Mouse (Mus musculus) lung, postnatal 0 days (tissue): ENCODE results near the gene Efhc1. TPM values are rescaled to one million over a fixed set of nuclear protein-coding genes. Genes with fewer than 3 reads are reported as not detected.

Experiments
- ATAC-seq: fragments of 200-750 bp; cut with Nextera tagmentation; 2 replicates; pipeline ENCODE4 v1.8.0; 2017; ENCODE audit warnings: moderate library complexity
- DNase-seq: peaks from one replicate; pipeline ENCODE4 v3.0.0-alpha.2; 2016; ENCODE audit warnings: low spot score
- H3K27ac ChIP-seq: fragments of 300-500 bp; sonication (generic); 2 replicates; pipeline ENCODE4 v1.5.1; 2014; ENCODE audit warnings: antibody characterized with exemption, mild to moderate bottlenecking, low read length, mixed read lengths
- H3K27me3 ChIP-seq: fragments of 300-500 bp; sonication (generic); replicated peaks from 2 replicates; pipeline ENCODE4 v1.6.1; 2014; ENCODE audit warnings: low read length, mixed read lengths; ENCODE audit not compliant: insufficient read depth
- H3K36me3 ChIP-seq: fragments of 300-500 bp; sonication (generic); 2 replicates; pipeline ENCODE4 v1.6.1; 2014; ENCODE audit warnings: low read length, mixed read lengths; ENCODE audit not compliant: insufficient read depth
- H3K4me1 ChIP-seq: fragments of 300-500 bp; sonication (generic); 2 replicates; pipeline ENCODE4 v1.6.1; 2014; ENCODE audit warnings: antibody characterized with exemption, low read depth, low read length, mixed read lengths; ENCODE audit not compliant: insufficient read depth
- H3K4me2 ChIP-seq: fragments of 300-500 bp; sonication (generic); replicated peaks from 2 replicates; pipeline ENCODE4 v1.6.1; 2014; ENCODE audit warnings: low read depth, mild to moderate bottlenecking, low read length, moderate library complexity, mixed read lengths
- H3K4me3 ChIP-seq: fragments of 300-500 bp; sonication (generic); 2 replicates; pipeline ENCODE4 v1.5.1; 2014; ENCODE audit warnings: low read depth, low read length
- H3K9ac ChIP-seq: fragments of 300-500 bp; sonication (generic); replicated peaks from 2 replicates; pipeline ENCODE4 v1.6.1; 2014; ENCODE audit warnings: low read depth, mild to moderate bottlenecking
- H3K9me3 ChIP-seq: fragments of 300-500 bp; sonication (generic); 2 replicates; pipeline ENCODE4 v1.6.1; 2016; ENCODE audit warnings: low read length, mixed read lengths
- CTCF ChIP-seq: IDR thresholded peaks from 2 replicates; pipeline ENCODE4 v1.5.1; 2016; ENCODE audit warnings: antibody characterized with exemption, mild to moderate bottlenecking
- EP300 ChIP-seq: IDR thresholded peaks from 2 replicates; pipeline ENCODE4 v1.6.1; 2016; ENCODE audit warnings: antibody characterized with exemption, mild to moderate bottlenecking, control low read depth
- WGBS: fragments of 180-500 bp; shearing (Covaris S2); extraction: QIAGEN DNeasy Blood & Tissue Kit; methylation state at CpG from one replicate; pipeline ENCODE4 v1.1.7; 2014; 5-methylcytosine and 5-hydroxymethylcytosine counted together
- polyA plus RNA-seq: library from polyadenylated mRNA; unstranded; fragments of >200 nt; fragmentation: Nextera tagmentation; extraction: Ambion mirVana; gene quantifications from 2 replicates; pipeline ENCODE4 v1.2.1, GENCODE M21; 2015

The Efhc1 gene
- polyA plus RNA-seq, 1 experiment from 2014 or later, result 8.4 TPM

DNA sequence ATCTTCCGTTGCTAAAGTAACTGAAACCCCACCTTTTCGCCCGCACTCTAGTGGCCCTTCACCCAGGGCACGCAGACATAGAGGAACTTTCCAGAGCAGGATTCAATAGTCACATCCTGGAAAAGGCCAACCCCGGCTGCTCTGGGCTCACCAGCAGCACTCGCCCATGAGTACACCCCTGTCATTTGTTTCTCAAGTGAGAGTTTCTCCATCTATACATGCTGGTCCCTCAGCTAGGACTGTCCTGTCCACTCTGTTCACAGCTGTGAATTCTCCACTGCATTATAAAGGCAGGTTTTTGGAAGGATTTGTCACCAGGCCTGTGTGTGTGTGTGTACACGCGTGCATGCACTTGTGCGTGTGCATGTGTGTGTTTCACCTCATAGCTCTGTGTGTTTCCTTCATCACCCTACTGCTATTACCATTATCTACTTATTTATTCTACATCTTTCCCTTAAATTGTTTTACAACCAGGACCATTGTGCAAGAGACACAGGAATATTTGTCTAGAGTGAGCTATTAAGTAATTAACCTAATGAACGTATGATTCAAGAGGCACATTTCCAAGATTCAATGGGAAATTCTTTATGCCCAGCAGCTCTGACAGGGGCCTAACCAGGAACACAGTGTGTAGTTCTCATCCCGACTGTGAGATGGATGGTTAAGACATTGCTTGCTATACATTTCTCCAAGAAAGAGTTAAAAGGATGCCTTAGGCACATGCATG, 81.8 kb downstream of the Efhc1 start:
- Histone ChIP-seq H3K27me3 (no peaks in the 10 kb centered on the region), H3K4me2 (no peak overlapping the region), H3K36me3 (no peaks in the 10 kb centered on the region), H3K9ac (no peak overlapping the region), H3K4me1 (no peaks in the 10 kb centered on the region), H3K9me3 (no peaks in the 10 kb centered on the region), H3K4me3 (no peak overlapping the region), H3K27ac (no peak overlapping the region)
- DNase-seq, result no peak
- no peak for ATAC-seq
- WGBS, result 84% methylated on average over 11 of the region's 11 CpGs
- TF ChIP-seq EP300 (no peak), CTCF (no peak)

GRCm38 (mm10) chr1:21033792-21034119, 82.3 kb downstream of the Efhc1 start:
- TF ChIP-seq EP300 (no peak), CTCF (no peak)
- H3K9me3 ChIP-seq, result no peaks in the 10 kb centered on the region
- H3K27ac ChIP-seq, result no peak overlapping the region
- no peaks in the 10 kb centered on the region for H3K27me3 ChIP-seq
- no peak overlapping the region for H3K4me2 ChIP-seq
- no peaks in the 10 kb centered on the region for H3K36me3 ChIP-seq
- H3K4me1 ChIP-seq, result no peaks in the 10 kb centered on the region
- ATAC-seq (no peak), DNase-seq (no peak)
- no peak overlapping the region for H3K4me3 ChIP-seq
- H3K9ac ChIP-seq, result no peak overlapping the region

- no peak for TF ChIP-seq EP300
- no peak for TF ChIP-seq CTCF
- ATAC-seq, result no peak
- WGBS, result 67% methylated on average over 6 of the region's 6 CpGs
These were observed 84.5 kb downstream of the Efhc1 start for GRCm38 (mm10) chr1:21035878-21036277.

GRCm38 (mm10) chr1:21037881-21038601, 86.6 kb downstream of the Efhc1 start:
- Histone ChIP-seq H3K9me3 (no peaks in the 10 kb centered on the region), H3K4me1 (no peaks in the 10 kb centered on the region), H3K36me3 (no peaks in the 10 kb centered on the region), H3K4me2 (no peak overlapping the region), H3K27me3 (no peaks in the 10 kb centered on the region), H3K9ac (no peak overlapping the region), H3K27ac (no peak overlapping the region), H3K4me3 (no peak overlapping the region)
- 73% methylated on average over 6 of the region's 6 CpGs for WGBS
- ATAC-seq (no peak), DNase-seq (no peak)
- TF ChIP-seq CTCF (no peak), EP300 (no peak)

More at GRCm38 (mm10) chr1:21035878-21036277, 84.5 kb downstream of the Efhc1 start:
- Histone ChIP-seq H3K4me2 (no peak overlapping the region), H3K4me3 (no peak overlapping the region), H3K27me3 (no peaks in the 10 kb centered on the region), H3K36me3 (no peaks in the 10 kb centered on the region), H3K4me1 (no peaks in the 10 kb centered on the region), H3K9ac (no peak overlapping the region), H3K27ac (no peak overlapping the region), H3K9me3 (no peaks in the 10 kb centered on the region)
- peak; percentile 30 for DNase-seq

DNA sequence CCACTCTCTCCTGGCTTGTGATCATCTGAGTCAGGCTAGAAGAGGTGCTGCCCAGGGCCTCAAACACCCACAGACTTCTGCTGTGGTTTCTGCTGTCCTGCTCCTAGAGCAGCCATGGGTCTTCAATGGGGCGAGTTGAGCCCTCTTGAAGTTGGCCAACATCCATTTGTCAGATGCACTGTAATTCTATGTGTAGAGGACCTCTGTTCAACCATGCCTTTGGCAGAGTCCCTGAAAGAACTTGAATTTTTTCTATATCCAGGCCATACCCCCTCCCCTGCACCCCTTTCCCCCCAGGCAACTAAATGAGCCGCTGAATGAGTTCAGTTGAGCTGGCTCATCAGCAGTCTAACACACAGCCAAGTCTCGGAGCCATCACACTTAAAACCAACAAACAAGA, 88.1 kb downstream of the Efhc1 start:
- WGBS, result 86% methylated on average over 3 of the region's 3 CpGs
- H3K27ac ChIP-seq, result no peak overlapping the region

DNA sequence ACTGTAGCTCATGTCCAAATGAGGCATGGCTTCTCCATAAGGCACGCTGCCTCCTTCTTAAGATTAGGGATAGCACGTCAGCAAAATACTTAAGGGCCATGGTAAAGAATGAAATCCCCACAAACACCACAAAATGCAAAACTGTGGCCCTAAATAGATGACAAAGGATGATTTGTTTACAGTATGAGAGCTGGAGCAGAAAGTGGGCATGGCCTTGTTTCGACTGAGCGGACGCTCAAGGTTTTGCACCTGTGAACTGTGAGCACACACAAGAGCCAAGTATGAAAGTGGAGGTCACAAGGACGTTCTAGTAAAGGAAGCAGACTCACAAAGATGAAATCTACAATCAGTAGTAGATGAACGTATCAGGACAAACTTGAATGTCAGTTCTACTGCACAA, 88.7 kb downstream of the Efhc1 start:
- ATAC-seq, result no peak
- no peaks in the 10 kb centered on the region for H3K9me3 ChIP-seq
- H3K27me3 ChIP-seq, result no peaks in the 10 kb centered on the region
- DNase-seq, result no peak
- no peak overlapping the region for H3K4me3 ChIP-seq
- no peak overlapping the region for H3K4me2 ChIP-seq
- no peak overlapping the region for H3K9ac ChIP-seq
- WGBS, result 82% methylated on average over 7 of the region's 7 CpGs
- no peaks in the 10 kb centered on the region for H3K36me3 ChIP-seq
- no peaks in the 10 kb centered on the region for H3K4me1 ChIP-seq
- TF ChIP-seq EP300 (no peak), CTCF (no peak)
- H3K27ac ChIP-seq, result no peak overlapping the region

More for the DNA sequence above, 88.1 kb downstream of the Efhc1 start:
- H3K4me3 ChIP-seq, result no peak overlapping the region
- TF ChIP-seq EP300 (no peak), CTCF (no peak)
- no peaks in the 10 kb centered on the region for H3K27me3 ChIP-seq
- DNase-seq (no peak), ATAC-seq (no peak)
- H3K4me2 ChIP-seq, result no peak overlapping the region
- no peaks in the 10 kb centered on the region for H3K4me1 ChIP-seq
- no peaks in the 10 kb centered on the region for H3K36me3 ChIP-seq
- H3K9me3 ChIP-seq, result no peaks in the 10 kb centered on the region
- no peak overlapping the region for H3K9ac ChIP-seq

Other genes with a start within 250 kb of the Efhc1 start
- not detected in 2 replicates for gene Il17a, start 220.7 kb upstream of the Efhc1 start, polyA plus RNA-seq
- gene Il17f, start 161.0 kb upstream of the Efhc1 start, polyA plus RNA-seq, result not detected in 2 replicates
- gene Mcm3, start 131.3 kb upstream of the Efhc1 start, polyA plus RNA-seq, result 20.4 and 20.9 TPM in 2 replicates
- 4.8 and 8.3 TPM in 2 replicates for gene Paqr8, start 61.0 kb upstream of the Efhc1 start, polyA plus RNA-seq
- 8.1 and 8.3 TPM in 2 replicates for gene Tram2, start 127.6 kb downstream of the Efhc1 start, polyA plus RNA-seq